Mouse (Mus musculus) midbrain, embryonic 14.5 days (tissue): Measurements from ENCODE around the gene Nol4l. TPM values are rescaled to one million over a fixed set of nuclear protein-coding genes. Genes with fewer than 3 reads are reported as not detected.

Experiments
- ATAC-seq: fragments of 200-750 bp; cut with Nextera tagmentation; 2 replicates; pipeline ENCODE4 v1.8.0; 2017; ENCODE audit warnings: moderate number of reproducible peaks, moderate library complexity; ENCODE audit not compliant: low FRiP score, low TSS enrichment
- DNase-seq: peaks from one replicate; pipeline ENCODE4 v3.0.0-alpha.2; 2015
- H3K27ac ChIP-seq: fragments of 300-500 bp; sonication (generic); replicated peaks from 2 replicates; pipeline ENCODE4 v1.5.1; 2014; ENCODE audit warnings: mild to moderate bottlenecking, low read depth, low read length, moderate library complexity
- H3K27me3 ChIP-seq: fragments of 300-500 bp; sonication (generic); 2 replicates; pipeline ENCODE4 v1.6.1; 2014; ENCODE audit warnings: low read length, control low read depth, mixed read lengths; ENCODE audit not compliant: control insufficient read depth, insufficient read depth
- H3K36me3 ChIP-seq: fragments of 300-500 bp; sonication (generic); 2 replicates; pipeline ENCODE4 v1.6.1; 2014; ENCODE audit warnings: low read length, control low read depth; ENCODE audit not compliant: control insufficient read depth, insufficient read depth
- H3K4me1 ChIP-seq: fragments of 300-500 bp; sonication (generic); 2 replicates; pipeline ENCODE4 v1.6.1; 2014; ENCODE audit warnings: mild to moderate bottlenecking, antibody characterized with exemption, low read length, control low read depth; ENCODE audit not compliant: control insufficient read depth, insufficient read depth
- H3K4me2 ChIP-seq: fragments of 300-500 bp; sonication (generic); 2 replicates; pipeline ENCODE4 v1.6.1; 2014; ENCODE audit warnings: mild to moderate bottlenecking, low read length, moderate library complexity
- H3K4me3 ChIP-seq: fragments of 300-500 bp; sonication (generic); replicated peaks from 2 replicates; pipeline ENCODE4 v1.5.1; 2014; ENCODE audit warnings: low read depth, low read length
- H3K9ac ChIP-seq: fragments of 300-500 bp; sonication (generic); replicated peaks from 2 replicates; pipeline ENCODE4 v1.6.1; 2014; ENCODE audit warnings: mild to moderate bottlenecking, low read length, moderate library complexity
- H3K9me3 ChIP-seq: fragments of 300-500 bp; sonication (generic); 2 replicates; pipeline ENCODE4 v1.6.1; 2016; ENCODE audit warnings: low read length, control low read depth, mixed read lengths; ENCODE audit not compliant: control insufficient read depth
- WGBS: fragments of 180-500 bp; shearing (Covaris S2); extraction: QIAGEN DNeasy Blood & Tissue Kit; methylation state at CpG from one replicate; pipeline ENCODE4 v1.1.7; 2014; 5-methylcytosine and 5-hydroxymethylcytosine counted together
- polyA plus RNA-seq: library from polyadenylated mRNA; unstranded; fragments of >200 nt; fragmentation: Nextera tagmentation; extraction: Ambion mirVana; gene quantifications from 2 replicates; pipeline ENCODE4 v1.2.1, GENCODE M21; 2014

Nol4l gene
- polyA plus RNA-seq, 1 experiment from 2014 or later = 51.7 TPM

- Histone ChIP-seq H3K4me1 (peaks cover 38% of the 10 kb centered on the region), H3K36me3 (no peaks in the 10 kb centered on the region), H3K9me3 (no peaks in the 10 kb centered on the region), H3K27me3 (no peaks in the 10 kb centered on the region), H3K9ac (no peak overlapping the region), H3K4me2 (no peak overlapping the region), H3K27ac (0 out of 2 replicates have a peak overlapping the region, but pooled peaks have one; percentile 13), H3K4me3 (no peak overlapping the region)
- 10% methylated on average over 4 of the region's 4 CpGs for WGBS
- ATAC-seq (peak; percentile 29), DNase-seq (peak; percentile 50)
These were observed 7.5 kb downstream of the Nol4l start for GRCm38 (mm10) chr2:153522270-153522669.

- ATAC-seq (no peak), DNase-seq (no peak)
- no peaks in the 10 kb centered on the region for H3K27me3 ChIP-seq
- H3K4me1 ChIP-seq = peaks cover 17% of the 10 kb centered on the region
- H3K36me3 ChIP-seq = no peaks in the 10 kb centered on the region
- H3K9me3 ChIP-seq = no peaks in the 10 kb centered on the region
- WGBS = 79% methylated on average over 9 of the region's 9 CpGs
- H3K9ac ChIP-seq = no peak overlapping the region
- H3K4me3 ChIP-seq = no peak overlapping the region
- no peak overlapping the region for H3K27ac ChIP-seq
- no peak overlapping the region for H3K4me2 ChIP-seq
These were observed 9.7 kb downstream of the Nol4l start for GRCm38 (mm10) chr2:153520057-153520456.

GRCm38 (mm10) chr2:153516961-153517360 lies 12.8 kb downstream of the Nol4l start:
- Histone ChIP-seq H3K4me3 (no peak overlapping the region), H3K4me2 (no peak overlapping the region), H3K27me3 (no peaks in the 10 kb centered on the region), H3K9me3 (no peaks in the 10 kb centered on the region), H3K27ac (no peak overlapping the region), H3K4me1 (peaks cover 9% of the 10 kb centered on the region), H3K9ac (no peak overlapping the region), H3K36me3 (no peaks in the 10 kb centered on the region)
- no peak for DNase-seq
- no peak for ATAC-seq
- 49% methylated on average over 4 of the region's 4 CpGs for WGBS

GRCm38 (mm10) chr2:153515582-153515981 lies 14.2 kb downstream of the Nol4l start:
- DNase-seq = no peak
- Histone ChIP-seq H3K4me1 (peaks cover 11% of the 10 kb centered on the region), H3K9ac (no peak overlapping the region), H3K9me3 (no peaks in the 10 kb centered on the region), H3K36me3 (no peaks in the 10 kb centered on the region), H3K27me3 (no peaks in the 10 kb centered on the region), H3K4me3 (no peak overlapping the region), H3K27ac (no peak overlapping the region), H3K4me2 (no peak overlapping the region)
- 88% methylated on average over 6 of the region's 6 CpGs for WGBS
- ATAC-seq = no peak

GRCm38 (mm10) chr2:153514497-153515380 lies 15.0 kb downstream of the Nol4l start:
- Histone ChIP-seq H3K4me3 (no peak overlapping the region), H3K4me2 (no peak overlapping the region), H3K4me1 (peaks cover 17% of the 10 kb centered on the region), H3K27me3 (no peaks in the 10 kb centered on the region), H3K9me3 (no peaks in the 10 kb centered on the region), H3K27ac (no peak overlapping the region), H3K9ac (no peak overlapping the region), H3K36me3 (no peaks in the 10 kb centered on the region)
- no peak for DNase-seq
- 80% methylated on average over 14 of the region's 14 CpGs for WGBS
- ATAC-seq = no peak

GRCm38 (mm10) chr2:153513983-153514382 lies 15.8 kb downstream of the Nol4l start:
- Histone ChIP-seq H3K27me3 (no peaks in the 10 kb centered on the region), H3K9me3 (no peaks in the 10 kb centered on the region), H3K4me2 (no peak overlapping the region), H3K27ac (no peak overlapping the region), H3K4me1 (peaks cover 25% of the 10 kb centered on the region), H3K4me3 (no peak overlapping the region), H3K9ac (no peak overlapping the region), H3K36me3 (no peaks in the 10 kb centered on the region)
- 89% methylated on average over 3 of the region's 3 CpGs for WGBS
- DNase-seq (no peak), ATAC-seq (no peak)

GRCm38 (mm10) chr2:153512416-153513323 lies 17.1 kb downstream of the Nol4l start:
- DNase-seq (no peak), ATAC-seq (no peak)
- Histone ChIP-seq H3K9me3 (no peaks in the 10 kb centered on the region), H3K27ac (no peak overlapping the region), H3K27me3 (no peaks in the 10 kb centered on the region), H3K4me2 (no peak overlapping the region), H3K4me3 (no peak overlapping the region), H3K4me1 (peaks cover 31% of the 10 kb centered on the region), H3K9ac (no peak overlapping the region), H3K36me3 (no peaks in the 10 kb centered on the region)
- WGBS = 84% methylated on average over 14 of the region's 14 CpGs

- Histone ChIP-seq H3K4me3 (no peak overlapping the region), H3K27me3 (no peaks in the 10 kb centered on the region), H3K36me3 (no peaks in the 10 kb centered on the region), H3K9me3 (no peaks in the 10 kb centered on the region), H3K4me1 (peaks cover 31% of the 10 kb centered on the region), H3K27ac (peak overlapping the region; percentile 52), H3K9ac (no peak overlapping the region), H3K4me2 (no peak overlapping the region)
- ATAC-seq = no peak
- DNase-seq = no peak
- 43% methylated on average over 6 of the region's 6 CpGs for WGBS
These were observed 18.2 kb downstream of the Nol4l start for GRCm38 (mm10) chr2:153511562-153511961.
